Mouse (Mus musculus) kidney, adult 2 months (tissue): ENCODE results near the gene Exoc6.

Source experiments
- CTCF ChIP-seq: fragments of 200-500 bp; conservative IDR thresholded peaks from 2 replicates; pipeline ENCODE4 v1.5.1; 2011; ENCODE audit warnings: low read depth, mild to moderate bottlenecking, control low read depth, low read length, moderate library complexity, mixed read lengths; ENCODE audit not compliant: insufficient read depth, insufficient read length
- POLR2A ChIP-seq: fragments of 200-500 bp; IDR thresholded peaks from one replicate; pipeline ENCODE4 v1.6.1; 2011; ENCODE audit warnings: low read depth, low read length, control low read depth

DNA sequence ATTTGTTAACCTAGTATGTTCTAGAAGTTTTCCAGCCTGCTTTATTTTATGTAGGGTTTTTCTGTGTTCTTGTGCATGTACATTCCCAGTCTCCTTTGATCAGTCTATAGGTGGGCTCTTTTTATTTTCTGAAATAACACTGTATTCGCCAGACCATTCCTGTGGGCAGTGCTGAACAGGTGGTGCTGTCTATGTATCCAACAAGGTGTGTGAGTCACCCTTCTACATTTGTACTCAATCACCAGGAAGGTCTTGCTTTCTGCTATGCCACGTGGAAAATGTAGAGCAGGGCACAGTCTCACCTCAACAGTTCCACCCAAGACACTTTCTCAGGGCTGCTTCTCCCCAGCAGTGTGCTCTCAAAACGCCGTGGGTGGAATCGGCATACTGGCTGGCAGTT lies 118.4 kb downstream of the Exoc6 start:
- TF ChIP-seq POLR2A: no peak
- no peak for TF ChIP-seq CTCF
